Mouse (Mus musculus): Measurements from ENCODE around the gene Aldh1a3. TPM values are rescaled to one million over a fixed set of nuclear protein-coding genes. Genes with fewer than 3 reads are reported as not detected.

The Aldh1a3 gene
- total RNA-seq, 2 experiments from 2014 or later = 0.87 to 1.2 TPM

DNA sequence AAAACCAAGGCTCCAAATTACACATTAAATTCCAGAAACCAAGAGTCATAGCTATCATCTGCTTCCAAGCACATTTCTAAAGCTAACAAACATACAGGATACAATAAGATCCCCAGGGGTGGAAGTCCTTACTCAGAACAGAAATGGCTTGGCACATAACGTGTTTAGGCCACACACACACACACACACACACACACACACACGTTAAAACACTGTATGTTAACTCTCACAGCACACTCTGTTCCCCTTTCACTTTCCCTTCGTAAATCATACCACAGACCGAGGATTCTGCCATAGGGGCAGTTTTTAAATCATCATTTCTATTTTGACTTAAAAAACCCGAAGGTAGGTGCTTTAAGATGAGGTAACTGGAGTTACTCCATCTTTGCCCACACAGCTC, 43.1 kb downstream of the Aldh1a3 start:
- no peak for DNase-seq (ENCODE audit: low spot score)
- intact Hi-C loops (cut with DNase I) = no loop called here

DNA sequence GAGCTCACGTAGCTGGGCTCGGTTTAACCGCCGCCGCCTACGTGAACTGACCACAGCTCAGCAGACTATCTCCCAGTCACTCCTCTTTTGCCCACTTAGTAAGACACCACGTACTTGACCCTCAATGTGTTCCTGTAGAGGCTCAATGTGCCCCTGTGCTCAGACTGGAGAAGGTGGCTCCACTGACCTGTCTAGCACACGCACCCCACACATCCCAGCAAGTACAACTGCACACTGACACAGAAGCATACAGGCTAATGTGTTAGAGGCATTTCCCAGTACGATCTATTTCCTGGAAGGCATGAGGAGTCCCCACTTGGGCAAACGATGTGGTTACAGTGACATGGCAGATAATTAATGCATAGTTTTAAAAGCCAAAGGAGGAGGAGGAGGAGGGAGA, 50.8 kb downstream of the Aldh1a3 start:
- intact Hi-C loops (cut with DNase I) = no loop called here
- no peak for DNase-seq (ENCODE audit: low spot score)

DNA sequence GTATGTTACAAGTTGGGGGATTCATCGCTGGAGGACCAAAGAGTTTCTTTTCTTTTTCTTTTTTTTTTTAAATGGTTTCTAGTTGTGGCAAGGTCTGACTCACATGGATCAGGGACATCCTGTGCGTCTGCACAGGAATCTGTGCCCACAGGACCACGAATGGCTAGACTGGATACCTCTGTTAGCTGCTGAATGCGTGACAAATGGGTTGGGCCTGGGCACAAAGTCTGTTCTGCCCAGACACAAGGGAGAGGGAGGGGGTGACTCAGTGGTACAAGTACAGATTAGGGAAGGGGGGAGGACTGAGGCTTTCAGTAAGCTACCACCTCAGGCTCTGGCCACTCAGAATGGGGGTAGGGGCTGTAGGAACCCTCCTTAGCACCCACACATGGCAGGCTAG, 51.6 kb downstream of the Aldh1a3 start:
- DNase-seq (ENCODE audit: low spot score) = no peak
- intact Hi-C loops (cut with DNase I) = no loop called here

DNA sequence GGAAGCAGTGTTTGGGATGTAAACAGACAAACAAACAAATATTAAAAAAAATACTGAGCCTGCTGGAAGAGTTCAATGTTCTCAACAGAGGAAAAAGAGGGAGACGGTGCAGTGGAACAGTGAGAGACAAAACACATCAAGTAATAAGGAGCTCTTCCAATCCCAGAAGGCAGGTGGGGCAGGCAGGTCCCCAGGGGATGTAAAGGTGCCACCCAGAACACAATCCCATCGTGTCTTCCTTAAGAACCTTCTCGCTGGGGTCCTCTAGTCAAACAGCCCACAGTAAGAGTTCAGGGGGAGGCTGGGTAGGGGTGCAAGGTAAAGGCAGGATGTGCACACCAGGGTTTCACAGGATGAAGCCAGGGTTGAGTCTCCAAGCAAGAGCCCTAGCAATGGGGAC, 53.9 kb downstream of the Aldh1a3 start:
- DNase-seq (ENCODE audit: low spot score) = no peak
- intact Hi-C loops (cut with DNase I) = no loop called here

DNA sequence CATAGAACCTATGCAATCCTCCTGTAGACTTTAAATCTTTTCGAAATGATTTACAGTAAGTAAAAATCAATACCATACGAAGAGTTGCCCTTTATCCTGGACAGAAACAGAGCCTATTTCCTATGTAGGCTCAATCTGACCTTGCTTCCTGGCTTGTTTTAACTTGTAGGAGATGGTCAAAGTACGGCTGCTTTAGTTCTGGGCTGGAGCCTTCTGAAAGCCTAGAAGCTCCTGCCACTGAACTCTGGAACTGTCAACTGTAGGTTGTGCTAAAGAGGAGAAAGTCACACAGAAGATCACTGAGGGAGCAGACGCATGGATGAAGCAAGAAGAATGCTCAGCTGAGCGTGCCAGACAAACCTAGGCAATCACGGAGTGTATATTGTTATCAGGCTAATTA, 56.3 kb downstream of the Aldh1a3 start:
- DNase-seq (ENCODE audit: low spot score) = no peak
- intact Hi-C loops (cut with DNase I) = no loop called here

DNA sequence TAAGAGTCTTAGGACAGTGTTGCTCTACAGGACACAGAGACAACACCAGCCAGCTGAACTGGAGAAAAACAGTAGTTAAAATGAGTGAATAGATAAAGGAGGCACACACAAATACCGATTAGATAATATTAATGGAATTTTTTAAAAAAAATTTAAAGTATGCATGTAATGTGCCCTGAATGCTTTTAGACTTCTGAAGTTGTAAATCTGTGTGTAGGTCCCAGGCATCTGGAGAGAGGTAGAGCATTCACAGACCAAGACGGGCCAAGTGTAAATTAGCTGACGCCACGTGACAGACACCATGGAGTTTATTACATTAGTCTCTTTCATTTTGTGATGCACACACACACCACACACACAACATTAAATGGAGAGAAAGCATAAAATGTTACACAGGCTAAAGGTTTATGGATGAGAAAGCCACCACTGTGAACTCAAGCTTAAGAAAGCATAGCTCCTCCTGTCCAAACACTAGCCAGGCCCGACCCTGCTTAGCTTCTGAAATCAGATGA, 57.3 kb downstream of the Aldh1a3 start:
- intact Hi-C loops (cut with DNase I) = no loop called here

DNA sequence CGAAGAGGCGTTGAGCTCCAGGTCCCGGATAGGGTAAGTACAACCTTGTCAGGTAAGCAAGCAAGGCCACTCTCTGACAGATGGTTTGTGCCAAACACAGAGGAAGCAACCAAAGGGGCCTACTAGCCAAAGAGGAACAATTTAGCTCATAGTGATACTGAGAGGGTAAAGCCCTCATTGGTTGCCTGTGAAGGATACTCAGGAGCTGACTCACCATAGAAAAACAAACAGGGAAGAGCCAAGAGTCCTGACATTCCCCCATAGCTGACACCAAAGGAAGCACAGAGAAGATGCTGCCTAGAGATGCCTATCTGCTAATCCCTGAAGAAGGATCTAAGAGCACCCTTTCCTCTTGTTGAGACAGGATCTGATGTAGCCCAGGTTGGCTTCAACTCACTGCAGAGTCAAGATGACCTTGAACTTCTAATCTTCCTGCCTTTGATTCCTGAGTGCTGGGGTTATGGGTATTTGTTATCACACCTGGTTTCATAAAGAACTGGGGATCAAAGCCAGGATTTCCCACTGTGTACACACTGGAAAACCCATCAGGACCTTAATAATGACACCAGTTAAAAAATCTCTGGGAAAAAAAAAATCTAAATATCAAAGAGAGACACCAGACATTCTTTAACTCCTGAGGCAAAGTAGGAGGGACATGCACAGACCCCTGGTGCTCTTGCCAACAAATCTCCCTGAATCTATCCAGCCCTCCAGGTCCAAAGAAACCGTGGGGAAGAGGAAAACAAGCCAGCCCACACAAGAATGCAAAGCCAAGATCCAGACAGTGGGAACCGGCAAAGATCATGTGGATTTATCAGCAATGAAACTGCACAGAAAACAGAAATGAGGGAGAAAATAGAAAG, 58.0 kb downstream of the Aldh1a3 start:
- no peak for DNase-seq (ENCODE audit: low spot score)
- intact Hi-C loops (cut with DNase I) = no loop called here

More for the DNA sequence above, 57.3 kb downstream of the Aldh1a3 start:
- DNase-seq (ENCODE audit: low spot score) = no peak

DNA sequence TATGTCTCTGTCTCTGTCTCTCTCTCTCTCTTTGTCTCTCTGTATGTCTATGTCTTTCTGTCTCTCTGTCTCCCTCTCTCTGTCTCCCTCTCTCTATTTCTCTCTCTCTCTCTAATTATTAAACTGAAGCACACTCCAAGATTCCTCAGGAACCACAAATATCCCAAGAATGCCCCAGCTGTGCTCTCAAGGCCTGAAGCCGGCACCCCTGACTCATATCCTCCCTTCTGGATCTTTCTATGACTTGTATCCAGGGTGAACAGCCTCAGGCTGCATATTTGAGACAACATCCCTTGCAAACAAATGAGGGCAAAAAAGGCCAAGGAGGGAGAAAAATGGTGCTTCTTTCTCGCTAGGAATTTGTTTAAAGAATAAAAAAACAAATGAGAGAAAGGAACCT, 61.4 kb downstream of the Aldh1a3 start, which contains the start of gene Gm10974:
Gene Gm10974 (plus strand): TSS at position 2 of the 400 bp plus-strand sequence.
- DNase-seq (ENCODE audit: low spot score) = no peak
- intact Hi-C loops (cut with DNase I) = no loop called here

DNA sequence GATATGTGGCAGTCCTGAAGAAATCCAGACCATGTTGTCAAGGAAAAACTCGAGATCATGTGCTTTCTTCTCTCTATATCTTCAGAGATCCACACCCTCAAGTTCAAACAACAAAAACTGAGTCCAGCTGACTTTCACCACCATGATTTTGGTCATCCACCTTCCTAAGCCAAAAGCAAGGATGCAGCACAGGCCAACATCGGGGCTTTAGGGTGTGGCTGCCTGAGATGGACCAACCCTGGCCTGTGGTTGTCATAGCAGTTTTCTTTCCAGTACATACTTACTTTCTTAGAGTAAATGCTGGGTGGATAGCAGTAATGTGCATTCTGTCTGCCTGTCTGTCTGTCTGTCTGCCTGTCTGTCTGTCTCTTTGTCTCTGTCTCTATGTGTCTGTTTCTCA, 61.9 kb downstream of the Aldh1a3 start:
- DNase-seq (ENCODE audit: low spot score) = no peak
- intact Hi-C loops (cut with DNase I) = no loop called here

DNA sequence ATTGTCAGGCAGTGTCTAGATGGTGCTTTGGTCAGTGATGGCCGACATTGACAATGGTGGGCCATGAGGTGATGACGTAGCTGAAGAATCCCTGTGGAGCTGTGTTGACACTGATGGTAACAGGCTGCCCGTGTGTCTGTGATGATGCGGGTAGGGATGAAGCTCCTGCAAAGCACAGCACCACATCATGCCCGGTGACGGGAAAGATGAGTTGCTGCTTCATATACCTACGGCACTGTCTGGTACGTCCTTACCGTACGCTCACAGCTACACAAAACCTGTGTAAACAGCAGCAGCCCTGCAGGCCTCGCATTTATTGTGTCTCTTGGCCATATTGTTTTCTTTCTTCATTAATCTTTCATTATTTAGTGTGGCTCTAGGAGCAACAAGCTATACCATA, 62.8 kb downstream of the Aldh1a3 start:
- intact Hi-C loops (cut with DNase I) = no loop called here
- DNase-seq (ENCODE audit: low spot score) = no peak

DNA sequence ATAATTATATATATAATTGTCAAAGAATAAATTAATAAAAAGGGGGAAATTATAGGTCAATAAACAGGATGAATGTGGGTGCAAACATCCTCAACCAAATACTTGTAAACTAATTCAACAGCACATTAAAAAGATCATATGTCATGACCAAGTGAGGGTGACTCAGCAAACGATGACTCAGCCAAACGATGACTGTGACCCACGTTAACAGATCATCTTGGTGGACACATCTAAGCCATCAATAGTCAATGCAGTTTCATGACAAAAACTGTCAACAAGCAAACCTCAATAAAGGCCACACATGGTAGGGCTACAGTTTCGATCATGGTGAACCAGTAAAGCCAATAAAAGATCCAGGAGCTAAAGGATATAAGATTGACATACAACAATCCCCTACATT, 68.3 kb downstream of the Aldh1a3 start:
- no peak for DNase-seq (ENCODE audit: low spot score)
- intact Hi-C loops (cut with DNase I) = no loop called here

DNA sequence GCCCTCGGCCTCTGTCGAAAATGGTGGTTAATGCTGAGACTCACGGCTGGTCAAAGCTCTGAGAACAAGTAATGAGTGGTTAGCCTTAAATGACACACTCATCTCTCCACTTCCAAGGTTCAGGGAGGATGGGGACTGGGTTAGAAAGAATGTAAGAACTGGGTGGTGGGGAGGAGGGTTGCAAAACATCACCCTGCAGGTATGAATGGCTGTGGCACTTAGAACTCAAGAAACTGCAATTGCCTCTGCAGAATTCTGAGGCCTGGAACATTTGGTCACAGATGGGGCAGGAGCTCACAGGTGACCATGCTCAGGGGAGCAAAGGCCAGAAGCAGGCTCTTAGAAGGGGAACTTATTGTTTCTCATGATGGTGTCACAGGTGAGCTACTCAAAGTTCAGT, 68.9 kb downstream of the Aldh1a3 start:
- intact Hi-C loops (cut with DNase I) = no loop called here
- no peak for DNase-seq (ENCODE audit: low spot score)

DNA sequence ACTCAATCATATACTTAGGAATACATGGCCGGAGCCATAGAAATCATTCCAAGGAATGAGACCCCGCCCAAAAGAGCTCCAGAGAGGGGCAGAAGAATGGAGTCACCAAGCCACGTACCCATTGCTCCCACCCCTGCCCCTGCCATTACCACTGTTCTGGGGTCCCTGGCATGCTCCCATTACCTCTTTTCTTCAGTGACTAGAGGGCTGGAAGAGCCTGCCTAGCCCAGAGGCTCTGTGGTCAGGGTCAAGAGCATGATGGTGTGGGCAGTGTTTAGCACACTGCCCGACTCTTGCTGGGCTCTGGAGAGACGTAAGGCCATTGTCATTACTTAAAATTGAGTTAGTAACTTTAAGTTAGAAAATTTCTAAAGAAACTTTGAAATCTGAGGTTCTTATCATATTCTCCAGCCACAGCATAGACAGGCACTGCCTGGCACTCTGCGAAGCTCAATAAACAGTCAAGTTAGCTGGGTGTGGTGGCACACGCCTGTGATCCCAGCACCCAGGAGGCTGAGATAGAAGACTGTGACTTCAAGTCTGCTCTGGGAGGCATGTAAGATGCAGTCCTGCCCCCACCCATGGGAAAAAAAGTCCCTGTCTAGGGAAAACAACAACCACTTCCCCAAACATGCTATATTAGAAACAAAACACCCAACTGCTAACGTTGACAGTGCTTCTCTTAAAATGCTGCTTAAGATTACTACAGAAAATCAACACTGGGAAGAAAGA, 71.4 kb downstream of the Aldh1a3 start:
- intact Hi-C loops (cut with DNase I) = no loop called here
- DNase-seq (ENCODE audit: low spot score) = no peak

DNA sequence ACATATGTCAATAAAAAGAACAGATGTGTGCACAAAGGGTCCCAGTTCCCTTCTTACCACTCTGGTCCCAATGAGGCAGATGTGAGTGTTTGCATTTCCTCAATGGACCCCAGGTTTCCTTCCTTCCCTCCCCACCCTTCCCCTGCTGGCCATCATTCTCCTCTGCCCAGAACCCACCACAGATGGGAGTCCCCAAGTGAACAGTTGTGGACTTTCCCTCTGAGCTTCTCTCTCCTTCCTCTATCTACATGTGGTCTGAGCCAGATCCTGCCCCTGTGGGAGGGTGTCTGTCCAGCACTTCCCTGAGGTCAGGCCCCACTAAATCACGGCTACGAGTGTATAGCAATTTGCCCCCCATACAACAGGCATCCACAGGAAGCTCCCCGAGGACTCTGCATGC, 72.4 kb downstream of the Aldh1a3 start:
- intact Hi-C loops (cut with DNase I) = no loop called here
- DNase-seq (ENCODE audit: low spot score) = no peak

DNA sequence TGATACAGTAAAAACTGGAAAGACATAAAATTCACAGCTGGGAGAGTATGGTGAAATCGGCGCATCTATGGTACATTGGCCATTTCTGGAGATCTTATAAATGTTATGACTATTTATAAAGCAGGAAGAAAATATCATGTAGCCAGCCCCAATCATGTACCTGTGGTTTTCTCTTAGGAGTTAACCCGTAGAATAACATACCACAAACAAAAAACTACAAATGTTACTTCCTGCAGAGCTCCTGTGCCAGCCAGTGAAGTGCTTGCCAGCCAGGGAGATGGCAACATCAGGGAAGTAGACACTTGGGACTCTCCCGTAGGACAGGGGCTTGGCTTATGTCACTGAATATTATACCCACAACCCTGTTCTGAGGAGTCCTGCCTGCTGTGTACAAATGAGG, 76.2 kb downstream of the Aldh1a3 start:
- intact Hi-C loops (cut with DNase I) = no loop called here
- DNase-seq (ENCODE audit: low spot score) = no peak

DNA sequence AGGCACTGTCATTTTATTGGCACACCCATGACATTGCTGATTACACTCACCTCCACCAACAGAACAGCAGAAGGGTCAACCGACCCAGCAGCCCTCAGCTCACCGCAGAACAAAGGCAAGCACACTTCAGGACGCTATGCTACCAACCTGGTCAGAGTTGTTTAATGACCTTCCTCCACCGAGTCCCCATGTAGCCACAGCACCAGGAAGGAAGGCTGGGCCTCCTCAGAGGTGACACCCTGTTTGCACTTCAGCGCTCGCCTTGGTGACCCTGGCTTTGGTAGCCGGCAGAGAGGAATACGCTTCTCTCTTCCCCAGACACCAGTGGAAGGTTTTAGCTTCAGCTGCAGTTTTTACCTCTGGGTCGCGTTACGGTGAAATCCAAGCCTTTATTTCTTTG, 77.6 kb downstream of the Aldh1a3 start:
- no peak for DNase-seq (ENCODE audit: low spot score)
- intact Hi-C loops (cut with DNase I) = no loop called here

DNA sequence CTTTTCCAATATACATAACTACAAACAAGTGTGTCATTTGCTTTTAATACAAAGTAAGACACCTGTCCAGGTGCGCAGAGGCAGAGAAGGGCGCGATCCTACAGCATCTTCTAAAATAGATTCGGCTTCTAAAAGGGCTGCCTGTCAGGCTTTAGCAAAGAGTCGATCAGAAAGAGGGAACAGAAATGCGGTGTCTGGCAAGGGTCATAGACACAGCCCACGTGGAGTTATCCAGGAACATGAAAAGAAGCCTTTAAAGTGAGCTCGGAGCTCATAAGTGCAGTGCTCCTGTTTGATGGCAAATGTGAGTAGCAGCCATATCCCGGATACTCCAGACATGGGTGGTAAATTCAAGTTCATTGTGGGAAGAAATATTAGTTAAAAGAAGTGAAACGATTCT, 78.7 kb downstream of the Aldh1a3 start:
- intact Hi-C loops (cut with DNase I) = no loop called here

DNA sequence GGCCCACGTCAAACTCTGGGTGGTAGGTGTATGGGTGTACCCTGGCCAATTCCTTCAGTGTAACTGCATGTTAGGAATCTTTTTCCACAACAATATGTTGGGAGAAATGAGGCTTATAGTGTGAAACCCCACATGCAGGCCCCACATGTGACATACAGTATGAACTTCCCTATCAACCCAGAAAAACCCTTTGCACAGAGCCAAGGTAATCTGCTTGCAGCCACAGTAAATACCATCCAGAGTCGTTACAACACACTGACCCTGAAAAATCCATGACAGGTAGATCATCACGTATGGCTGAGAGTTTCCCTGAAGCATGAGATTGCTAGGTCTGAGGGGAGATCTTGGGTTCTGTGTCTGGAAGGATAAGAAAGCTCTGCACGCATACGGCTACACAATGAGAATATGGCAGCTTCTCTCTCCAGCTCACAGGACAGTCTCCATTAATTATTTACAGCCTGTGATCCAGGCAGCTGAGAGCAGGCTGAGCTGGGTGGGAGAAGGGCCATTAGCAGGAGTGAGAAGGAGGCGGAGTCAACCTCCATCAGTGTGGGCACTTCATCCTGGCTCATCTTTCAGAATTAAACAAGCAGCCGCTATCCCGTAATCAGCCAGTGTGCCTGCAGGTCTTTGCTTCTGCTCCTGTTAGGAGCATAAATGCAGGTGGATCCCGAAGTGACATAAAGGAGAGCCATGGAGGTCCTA, 80.2 kb downstream of the Aldh1a3 start:
- intact Hi-C loops (cut with DNase I) = no loop called here
- DNase-seq (ENCODE audit: low spot score) = no peak

More for the DNA sequence above, 78.7 kb downstream of the Aldh1a3 start:
- DNase-seq (ENCODE audit: low spot score) = no peak

DNA sequence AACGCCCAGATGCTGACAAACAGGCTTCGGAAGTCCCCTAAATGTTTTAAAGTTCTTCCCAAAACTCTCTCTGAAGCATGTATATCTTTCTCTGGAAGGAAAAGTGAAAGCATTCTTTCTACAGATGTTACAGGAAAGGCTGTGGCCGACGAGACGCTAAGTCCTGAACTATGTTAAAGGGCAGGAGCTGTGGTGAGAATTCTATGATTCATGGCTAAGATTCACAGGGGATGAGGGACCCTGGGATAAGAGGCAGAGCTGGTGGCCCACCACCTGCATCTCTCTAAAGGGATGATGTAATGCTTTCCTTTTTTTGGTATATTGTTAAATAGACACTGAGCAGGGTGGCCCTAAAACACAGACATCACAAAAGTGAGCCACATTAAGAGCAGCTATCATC, 84.0 kb downstream of the Aldh1a3 start:
- no peak for DNase-seq (ENCODE audit: low spot score)
- intact Hi-C loops (cut with DNase I) = loop anchor here (2.0 kb wide), 1 partner anchor 45 kb away; the partner anchor contains the start of gene Lrrk1

DNA sequence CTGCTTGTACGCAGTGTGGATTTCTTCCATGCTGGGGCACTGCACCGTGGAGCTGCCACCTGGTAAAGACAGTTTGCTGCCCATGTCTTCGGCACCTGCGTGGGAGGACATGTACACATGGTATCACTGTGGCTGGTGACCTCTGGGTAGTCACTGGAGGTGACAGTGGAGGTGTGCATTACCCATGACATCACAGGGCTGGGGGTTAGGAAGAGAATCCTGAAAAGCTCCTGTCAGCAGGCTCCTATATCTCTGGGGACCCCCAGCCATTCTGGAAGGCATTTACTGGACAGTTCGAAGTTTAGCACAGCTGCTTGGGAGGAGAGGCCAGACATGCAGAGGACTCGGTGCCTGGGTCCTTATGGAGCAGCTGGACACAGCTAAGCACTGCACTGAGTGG, 84.5 kb downstream of the Aldh1a3 start:
- intact Hi-C loops (cut with DNase I) = loop anchor here (2.0 kb wide), 1 partner anchor 46 kb away; the partner anchor contains the start of gene Lrrk1
- no peak for DNase-seq (ENCODE audit: low spot score)

All from heart, postnatal 25 days (tissue).